Mouse (Mus musculus) lung, embryonic 15.5 days (tissue): ENCODE results near the gene Pigq. TPM values are rescaled to one million over a fixed set of nuclear protein-coding genes. Genes with fewer than 3 reads are reported as not detected.

ENCODE experiments used
- ATAC-seq: fragments of 200-750 bp; cut with Nextera tagmentation; 2 replicates; pipeline ENCODE4 v1.8.0; 2017; ENCODE audit warnings: moderate number of reproducible peaks, borderline replicate concordance; ENCODE audit not compliant: low FRiP score, low TSS enrichment; ENCODE audit errors: extremely low read depth
- H3K27ac ChIP-seq: fragments of 300-500 bp; sonication (generic); 2 replicates; pipeline ENCODE4 v1.5.1; 2015; ENCODE audit warnings: moderate library complexity, mild to moderate bottlenecking, inconsistent platforms
- H3K27me3 ChIP-seq: fragments of 300-500 bp; sonication (generic); 2 replicates; pipeline ENCODE4 v1.6.1; 2015; ENCODE audit warnings: inconsistent platforms
- H3K36me3 ChIP-seq: fragments of 300-500 bp; sonication (generic); 2 replicates; pipeline ENCODE4 v1.6.1; 2015; ENCODE audit warnings: inconsistent platforms
- H3K4me1 ChIP-seq: fragments of 300-500 bp; sonication (generic); 2 replicates; pipeline ENCODE4 v1.6.1; 2015; ENCODE audit warnings: inconsistent platforms
- H3K4me2 ChIP-seq: fragments of 300-500 bp; sonication (generic); 2 replicates; pipeline ENCODE4 v1.6.1; 2015; ENCODE audit warnings: inconsistent platforms, mild to moderate bottlenecking, moderate library complexity
- H3K4me3 ChIP-seq: fragments of 300-500 bp; sonication (generic); 2 replicates; pipeline ENCODE4 v1.5.1; 2015; ENCODE audit warnings: mild to moderate bottlenecking, inconsistent platforms
- H3K9ac ChIP-seq: fragments of 300-500 bp; sonication (generic); 2 replicates; pipeline ENCODE4 v1.6.1; 2015; ENCODE audit warnings: inconsistent platforms
- H3K9me3 ChIP-seq: fragments of 300-500 bp; sonication (generic); 2 replicates; pipeline ENCODE4 v1.6.1; 2016; ENCODE audit warnings: inconsistent platforms
- WGBS: fragments of 180-500 bp; shearing (Covaris S2); methylation state at CpG from one replicate; pipeline ENCODE4 v1.1.7; 2015; 5-methylcytosine and 5-hydroxymethylcytosine counted together
- polyA plus RNA-seq: library from polyadenylated mRNA; unstranded; fragments of >200 nt; fragmentation: Nextera tagmentation; extraction: Ambion mirVana; gene quantifications from 2 replicates; pipeline ENCODE4 v1.2.1, GENCODE M21; 2015

Pigq gene
- polyA plus RNA-seq, 1 experiment from 2014 or later: 65.0 TPM

DNA sequence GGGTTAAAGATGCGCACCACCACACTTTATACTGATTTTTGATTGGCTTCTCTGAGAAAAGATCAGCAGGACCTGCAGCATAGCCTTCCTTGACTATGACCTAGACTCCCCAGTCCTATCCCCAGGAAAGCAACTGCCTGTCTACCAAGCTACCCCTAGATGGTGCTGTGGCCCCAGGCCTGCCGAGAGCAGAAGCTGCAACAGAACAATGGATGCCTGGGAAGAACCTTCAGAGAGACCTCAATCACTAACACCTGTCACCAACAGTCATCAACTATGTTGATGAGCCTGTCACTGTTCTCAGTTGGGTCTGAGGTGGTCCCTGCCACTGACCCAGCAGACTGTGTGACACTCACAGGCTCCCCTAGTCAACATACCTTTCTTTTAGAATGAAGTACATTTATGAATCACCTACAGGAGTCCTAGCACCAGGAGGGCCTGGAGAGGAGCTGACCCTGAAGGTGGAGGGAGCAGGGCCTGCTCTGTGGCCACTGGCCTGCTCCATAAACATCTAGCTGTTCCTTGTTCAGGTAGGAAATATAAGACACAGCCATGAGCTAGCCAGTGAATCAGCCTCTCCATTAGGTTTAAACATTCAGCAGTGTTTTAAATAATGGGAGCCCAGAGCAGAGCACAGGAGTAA, 50.6 kb downstream of the Pigq start:
- Histone ChIP-seq H3K9ac (no peak overlapping the region), H3K36me3 (peaks cover 8% of the 10 kb centered on the region; the same call in 1 of the 2 replicates), H3K4me1 (no peaks in the 10 kb centered on the region), H3K27me3 (no peaks in the 10 kb centered on the region), H3K4me3 (no peak overlapping the region), H3K9me3 (no peaks in the 10 kb centered on the region), H3K4me2 (no peak overlapping the region), H3K27ac (no peak overlapping the region)
- WGBS: 30% methylated on average over 2 of the region's 2 CpGs
- ATAC-seq: peak; percentile 64; the same call in 1 of the 2 replicates

DNA sequence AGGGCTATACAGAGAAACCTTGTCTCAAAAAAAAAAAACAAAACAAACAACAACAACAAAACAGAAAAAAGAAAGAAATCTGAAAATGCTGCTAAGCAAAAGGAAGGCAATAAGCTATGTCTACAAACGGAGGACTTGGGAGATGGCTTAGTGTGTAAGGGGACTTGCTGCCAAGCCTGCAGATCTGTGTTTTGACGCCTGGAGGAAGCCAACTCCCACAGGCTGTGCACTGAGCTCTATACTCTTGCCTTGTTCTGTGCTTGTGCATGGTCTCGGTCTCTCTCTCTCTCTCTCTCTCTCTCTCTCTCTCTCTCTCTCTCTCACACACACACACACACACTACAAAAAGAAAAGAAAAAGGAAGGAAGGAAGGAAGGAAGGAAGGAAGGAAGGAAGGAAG, 55.9 kb downstream of the Pigq start:
- 87% methylated on average over 3 of the region's 3 CpGs for whole genome bisulfite sequencing
- ATAC-seq: no peak
- Histone ChIP-seq H3K9ac (no peak overlapping the region), H3K4me1 (no peaks in the 10 kb centered on the region), H3K36me3 (peaks cover 16% of the 10 kb centered on the region), H3K4me3 (no peak overlapping the region), H3K4me2 (no peak overlapping the region), H3K27ac (no peak overlapping the region), H3K27me3 (no peaks in the 10 kb centered on the region), H3K9me3 (no peaks in the 10 kb centered on the region)

DNA sequence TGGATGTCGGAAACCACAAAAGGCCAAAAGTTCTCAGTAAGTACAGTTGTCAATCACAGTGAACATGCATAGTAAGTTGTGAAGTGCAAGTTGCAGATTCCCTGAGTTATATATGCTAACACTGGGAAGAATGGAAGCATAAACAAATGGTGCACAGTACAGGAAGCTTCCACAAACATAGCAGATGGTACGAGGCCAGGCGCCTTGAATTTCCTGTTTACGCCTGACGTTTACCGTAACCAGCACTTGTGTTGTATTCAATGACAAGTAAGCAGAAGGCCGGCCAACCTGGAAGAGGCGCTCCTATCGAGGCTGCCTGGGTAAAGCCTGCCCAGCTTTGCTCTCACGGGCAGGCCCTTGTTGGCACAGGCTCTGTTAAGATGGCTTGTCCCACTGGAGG, 57.3 kb downstream of the Pigq start:
- WGBS: 69% methylated on average over 10 of the region's 10 CpGs
- Histone ChIP-seq H3K9me3 (no peaks in the 10 kb centered on the region), H3K27ac (no peak overlapping the region), H3K4me1 (no peaks in the 10 kb centered on the region), H3K4me3 (no peak overlapping the region), H3K27me3 (no peaks in the 10 kb centered on the region), H3K4me2 (no peak overlapping the region), H3K36me3 (peaks cover 29% of the 10 kb centered on the region), H3K9ac (no peak overlapping the region)
- peak; percentile 17; the same call in 1 of the 2 replicates for ATAC-seq

- ATAC-seq: no peak
- no peak overlapping the region for H3K9ac ChIP-seq
- H3K27me3 ChIP-seq: no peaks in the 10 kb centered on the region
- no peaks in the 10 kb centered on the region for H3K9me3 ChIP-seq
- no peak overlapping the region for H3K4me3 ChIP-seq
- H3K4me1 ChIP-seq: no peaks in the 10 kb centered on the region
- H3K27ac ChIP-seq: no peak overlapping the region
- H3K36me3 ChIP-seq: peaks cover 29% of the 10 kb centered on the region
- H3K4me2 ChIP-seq: no peak overlapping the region
Measured at GRCm38 (mm10) chr17:25886806-25887205, 57.9 kb downstream of the Pigq start.

DNA sequence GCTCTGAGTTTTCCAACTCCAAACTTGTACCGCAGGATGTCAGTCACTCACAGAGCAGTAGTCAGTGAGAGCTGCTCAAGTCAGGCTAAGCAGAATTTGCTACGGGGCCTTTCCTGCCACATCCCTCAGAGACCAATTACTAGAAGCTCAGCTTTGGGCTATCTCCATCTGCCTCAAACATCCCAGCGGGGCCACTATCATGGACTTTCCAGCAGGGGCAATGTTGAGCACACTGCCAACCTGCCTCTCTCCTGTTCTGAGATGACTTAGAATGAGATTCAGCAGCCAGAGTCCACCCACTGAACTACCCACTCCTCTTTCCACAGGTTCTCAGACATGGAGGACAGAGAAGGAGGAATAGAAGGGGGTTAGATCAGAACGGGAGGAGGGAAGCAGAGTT, 59.1 kb downstream of the Pigq start:
- Histone ChIP-seq H3K9me3 (no peaks in the 10 kb centered on the region), H3K4me1 (no peaks in the 10 kb centered on the region), H3K4me3 (no peak overlapping the region), H3K27ac (no peak overlapping the region), H3K4me2 (no peak overlapping the region), H3K36me3 (peaks cover 29% of the 10 kb centered on the region), H3K27me3 (no peaks in the 10 kb centered on the region), H3K9ac (no peak overlapping the region)
- no peak for ATAC-seq
- WGBS: 76% methylated on average over 4 of the region's 4 CpGs

DNA sequence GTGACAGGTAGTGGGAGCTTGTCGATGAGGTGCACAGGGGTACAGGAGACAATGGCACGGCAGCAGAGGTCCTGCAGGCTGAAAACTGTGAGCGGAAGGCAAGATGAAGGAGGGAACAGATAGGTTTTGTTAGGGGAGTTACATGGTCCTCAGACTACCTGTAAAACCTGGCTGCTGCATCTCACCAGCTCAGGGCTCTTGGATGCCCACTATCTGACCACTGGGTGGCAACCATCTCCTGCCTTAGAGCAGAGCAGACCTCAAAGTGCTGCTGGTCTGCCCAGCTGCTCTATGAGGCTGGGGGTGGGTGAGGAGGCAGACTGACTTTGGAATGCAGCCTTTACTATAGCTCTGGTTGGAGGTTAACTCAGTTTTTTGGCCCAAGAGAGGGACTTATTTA, 60.9 kb downstream of the Pigq start:
- no peaks in the 10 kb centered on the region for H3K9me3 ChIP-seq
- WGBS: 89% methylated on average over 3 of the region's 3 CpGs
- no peaks in the 10 kb centered on the region for H3K27me3 ChIP-seq
- no peak for ATAC-seq
- H3K4me2 ChIP-seq: no peak overlapping the region
- no peak overlapping the region for H3K9ac ChIP-seq
- H3K36me3 ChIP-seq: peaks cover 25% of the 10 kb centered on the region
- H3K4me1 ChIP-seq: no peaks in the 10 kb centered on the region
- H3K27ac ChIP-seq: no peak overlapping the region
- no peak overlapping the region for H3K4me3 ChIP-seq

DNA sequence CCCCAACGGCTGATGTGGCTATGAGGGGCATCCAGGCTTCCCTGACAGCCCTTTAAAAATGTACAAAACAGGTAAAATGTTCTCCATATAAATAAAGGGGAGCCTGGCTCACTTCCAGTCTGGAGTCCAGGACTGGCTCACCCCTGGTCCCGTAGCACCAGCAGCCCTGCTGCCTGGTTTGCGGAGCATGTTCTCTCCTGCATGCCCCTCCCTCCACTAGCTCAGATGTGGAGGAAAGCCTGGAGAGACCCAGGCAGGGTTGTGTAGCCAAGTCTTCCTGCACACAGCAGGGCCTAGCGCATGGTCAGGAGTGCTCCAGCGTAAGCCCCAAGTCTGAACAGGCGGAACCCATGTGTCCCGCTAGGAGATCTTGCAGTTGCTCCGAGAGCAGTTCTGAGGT, 61.5 kb downstream of the Pigq start:
- Histone ChIP-seq H3K27me3 (no peaks in the 10 kb centered on the region), H3K27ac (no peak overlapping the region), H3K9me3 (no peaks in the 10 kb centered on the region), H3K4me2 (no peak overlapping the region), H3K9ac (no peak overlapping the region), H3K4me1 (no peaks in the 10 kb centered on the region), H3K36me3 (peaks cover 29% of the 10 kb centered on the region), H3K4me3 (no peak overlapping the region)
- ATAC-seq: no peak
- WGBS: 84% methylated on average over 8 of the region's 8 CpGs

- Histone ChIP-seq H3K4me2 (no peak overlapping the region), H3K27ac (no peak overlapping the region), H3K36me3 (peaks cover 36% of the 10 kb centered on the region), H3K27me3 (no peaks in the 10 kb centered on the region), H3K9me3 (no peaks in the 10 kb centered on the region), H3K4me1 (no peaks in the 10 kb centered on the region), H3K9ac (no peak overlapping the region), H3K4me3 (no peak overlapping the region)
- 36% methylated on average over 5 of the region's 5 CpGs for WGBS
- ATAC-seq: no peak
Measured at GRCm38 (mm10) chr17:25882306-25882705, 62.4 kb downstream of the Pigq start.

GRCm38 (mm10) chr17:25881691-25882090, 63.0 kb downstream of the Pigq start:
- Histone ChIP-seq H3K36me3 (peaks cover 36% of the 10 kb centered on the region), H3K4me2 (no peak overlapping the region), H3K27ac (no peak overlapping the region)

GRCm38 (mm10) chr17:25880913-25881641, 63.7 kb downstream of the Pigq start:
- H3K27ac ChIP-seq: no peak overlapping the region

More at GRCm38 (mm10) chr17:25881691-25882090, 63.0 kb downstream of the Pigq start:
- no peak for ATAC-seq
- Histone ChIP-seq H3K9ac (no peak overlapping the region), H3K4me3 (no peak overlapping the region), H3K4me1 (0 out of 2 replicates have a peak, but pooled peaks cover under 1% of the 10 kb centered on the region), H3K27me3 (no peaks in the 10 kb centered on the region), H3K9me3 (no peaks in the 10 kb centered on the region)
- WGBS: 40% methylated on average over 4 of the region's 4 CpGs

DNA sequence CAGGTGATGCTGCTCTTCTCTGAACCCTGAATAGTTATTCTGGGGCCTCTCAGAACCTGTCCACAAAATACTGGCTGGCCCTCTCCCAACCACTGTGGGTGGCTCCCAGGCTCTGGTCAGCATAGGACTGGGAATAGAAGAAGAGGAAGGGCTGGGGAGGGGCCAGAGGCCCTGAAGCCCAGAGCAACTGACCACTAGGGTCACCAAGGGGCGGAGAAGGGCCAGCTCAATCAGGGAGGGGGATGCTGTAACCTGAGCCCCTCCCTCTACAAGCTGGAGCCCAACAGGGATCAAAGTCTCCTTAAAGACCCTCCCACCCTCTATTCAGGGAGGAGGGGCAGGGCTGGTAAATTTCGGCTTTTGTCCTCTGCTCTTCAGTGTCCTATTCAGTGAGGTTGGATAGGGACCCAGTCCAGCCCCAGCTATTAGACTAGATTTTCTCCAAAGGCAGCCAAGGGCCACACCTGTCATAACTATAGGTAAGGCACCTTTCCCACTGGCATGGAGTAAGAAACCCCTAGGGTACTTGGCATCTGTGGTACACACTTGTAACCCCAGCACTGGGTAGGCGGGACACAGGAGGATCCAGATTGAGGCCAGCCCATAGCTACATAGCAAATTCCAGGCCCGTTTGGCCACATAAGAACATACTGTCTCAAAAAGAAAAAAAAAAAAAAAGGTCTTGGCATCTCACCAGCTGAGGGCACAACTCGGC, 64.4 kb downstream of the Pigq start, which contains the start of gene Wfikkn1:
Wfikkn1 (minus strand) TSS at position 663 of the 715 bp plus-strand sequence.
- Histone ChIP-seq H3K9me3 (no peaks in the 10 kb centered on the region), H3K27me3 (no peaks in the 10 kb centered on the region), H3K4me1 (peaks cover 11% of the 10 kb centered on the region), H3K36me3 (peaks cover 36% of the 10 kb centered on the region), H3K9ac (no peak within 1 kb of the TSS; the same call in 1 of the 2 replicates), H3K4me2 (no peak within 1 kb of the TSS), H3K27ac (no peak within 1 kb of the TSS), H3K4me3 (no peak within 1 kb of the TSS)
- no peak for ATAC-seq
- 36% methylated on average over 5 of the region's 5 CpGs for WGBS

More at GRCm38 (mm10) chr17:25880913-25881641, 63.7 kb downstream of the Pigq start:
- no peaks in the 10 kb centered on the region for H3K27me3 ChIP-seq
- H3K4me3 ChIP-seq: no peak overlapping the region
- H3K36me3 ChIP-seq: peaks cover 36% of the 10 kb centered on the region
- H3K4me2 ChIP-seq: no peak overlapping the region
- H3K9me3 ChIP-seq: no peaks in the 10 kb centered on the region
- no peak for ATAC-seq
- 16% methylated on average over 5 of the region's 5 CpGs for WGBS
- H3K4me1 ChIP-seq: peaks cover 6% of the 10 kb centered on the region
- H3K9ac ChIP-seq: no peak overlapping the region; the same call in 1 of the 2 replicates

- Histone ChIP-seq H3K27ac (no peak overlapping the region), H3K4me3 (no peak overlapping the region), H3K4me2 (no peak overlapping the region), H3K9ac (no peak overlapping the region), H3K36me3 (peaks cover 33% of the 10 kb centered on the region), H3K9me3 (no peaks in the 10 kb centered on the region), H3K27me3 (no peaks in the 10 kb centered on the region), H3K4me1 (peaks cover 11% of the 10 kb centered on the region)
- no peak for ATAC-seq
- 78% methylated on average over 8 of the region's 8 CpGs for WGBS
Measured at GRCm38 (mm10) chr17:25879750-25880149, 65.0 kb downstream of the Pigq start.
